Mouse (Mus musculus) stomach, embryonic 14.5 days (tissue): Measurements from ENCODE around the gene Lin37. TPM values are rescaled to one million over a fixed set of nuclear protein-coding genes. Genes with fewer than 3 reads are reported as not detected.

Experiments
- ATAC-seq: fragments of 200-750 bp; cut with Nextera tagmentation; 2 replicates; pipeline ENCODE4 v1.8.0; 2017; ENCODE audit warnings: low read depth, moderate TSS enrichment; ENCODE audit not compliant: insufficient number of reproducible peaks, insufficient read depth, low FRiP score
- H3K27ac ChIP-seq: fragments of 300-500 bp; sonication (generic); 2 replicates; pipeline ENCODE4 v1.5.1; 2014; ENCODE audit warnings: mild to moderate bottlenecking, low read length, moderate library complexity, mixed read lengths
- H3K27me3 ChIP-seq: fragments of 300-500 bp; sonication (generic); 2 replicates; pipeline ENCODE4 v1.6.1; 2014; ENCODE audit warnings: low read length, control low read depth, mixed read lengths; ENCODE audit not compliant: control insufficient read depth, insufficient read depth
- H3K36me3 ChIP-seq: fragments of 300-500 bp; sonication (generic); 2 replicates; pipeline ENCODE4 v1.6.1; 2014; ENCODE audit warnings: mild to moderate bottlenecking, control low read depth, low read length, moderate library complexity, mixed read lengths; ENCODE audit not compliant: control insufficient read depth, insufficient read depth
- H3K4me1 ChIP-seq: fragments of 300-500 bp; sonication (generic); 2 replicates; pipeline ENCODE4 v1.6.1; 2014; ENCODE audit warnings: low read length, control low read depth, mixed read lengths; ENCODE audit not compliant: control insufficient read depth, insufficient read depth
- H3K4me2 ChIP-seq: fragments of 300-500 bp; sonication (generic); replicated peaks from 2 replicates; pipeline ENCODE4 v1.6.1; 2014; ENCODE audit warnings: low read depth, low read length, control low read depth
- H3K4me3 ChIP-seq: fragments of 300-500 bp; sonication (generic); 2 replicates; pipeline ENCODE4 v1.5.1; 2014; ENCODE audit warnings: low read depth, low read length, control low read depth
- H3K9ac ChIP-seq: fragments of 300-500 bp; sonication (generic); replicated peaks from 2 replicates; pipeline ENCODE4 v1.6.1; 2014; ENCODE audit warnings: low read depth, mild to moderate bottlenecking, control low read depth, low read length, moderate library complexity, mixed read lengths
- H3K9me3 ChIP-seq: fragments of 300-500 bp; sonication (generic); 2 replicates; pipeline ENCODE4 v1.6.1; 2016; ENCODE audit warnings: low read depth, low read length, control low read depth; ENCODE audit not compliant: control insufficient read depth
- WGBS: fragments of 180-500 bp; shearing (Covaris S2); extraction: QIAGEN DNeasy Blood & Tissue Kit; methylation state at CpG from one replicate; pipeline ENCODE4 v1.1.7; 2014; 5-methylcytosine and 5-hydroxymethylcytosine counted together
- polyA plus RNA-seq: library from polyadenylated mRNA; unstranded; fragments of >200 nt; fragmentation: Nextera tagmentation; extraction: Ambion mirVana; gene quantifications from 2 replicates; pipeline ENCODE4 v1.2.1, GENCODE M21; 2014

Gene Lin37
- polyA plus RNA-seq, 1 experiment from 2014 or later: 40.8 TPM

DNA sequence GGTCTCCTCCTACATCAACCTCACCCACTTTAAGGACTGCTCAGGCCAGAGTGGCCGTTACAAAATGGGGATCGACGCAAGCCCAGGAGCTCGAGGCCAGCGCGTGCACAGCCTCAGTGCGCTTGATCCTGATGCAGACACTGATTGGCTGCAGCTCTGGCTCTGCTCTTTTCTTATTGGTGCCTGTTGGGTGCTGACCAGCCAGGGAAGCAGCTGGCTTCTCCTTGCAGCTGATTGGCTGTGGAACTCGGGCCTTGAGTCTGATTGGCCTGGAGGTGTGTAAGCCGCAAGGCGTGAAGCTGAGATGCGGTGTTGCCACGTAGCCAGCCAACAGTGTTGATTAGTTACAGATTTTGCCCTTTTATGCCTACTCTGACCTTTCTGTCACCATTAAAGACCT lies 39.1 kb upstream of the Lin37 start, which contains the start of gene Zbtb32:
Zbtb32 (minus strand) TSS at position 124 of the 400 bp plus-strand sequence.
- Histone ChIP-seq H3K9me3 (no peaks in the 10 kb centered on the region), H3K27me3 (no peaks in the 10 kb centered on the region), H3K27ac (peak within 1 kb of the TSS; percentile 46; the same call in 1 of the 2 replicates), H3K36me3 (no peaks in the 10 kb centered on the region), H3K4me1 (peaks cover 3% of the 10 kb centered on the region; the same call in 1 of the 2 replicates), H3K4me3 (no peak within 1 kb of the TSS), H3K9ac (no peak within 1 kb of the TSS), H3K4me2 (no peak within 1 kb of the TSS)
- ATAC-seq: no peak
- WGBS: 92% methylated on average over 12 of the region's 12 CpGs

DNA sequence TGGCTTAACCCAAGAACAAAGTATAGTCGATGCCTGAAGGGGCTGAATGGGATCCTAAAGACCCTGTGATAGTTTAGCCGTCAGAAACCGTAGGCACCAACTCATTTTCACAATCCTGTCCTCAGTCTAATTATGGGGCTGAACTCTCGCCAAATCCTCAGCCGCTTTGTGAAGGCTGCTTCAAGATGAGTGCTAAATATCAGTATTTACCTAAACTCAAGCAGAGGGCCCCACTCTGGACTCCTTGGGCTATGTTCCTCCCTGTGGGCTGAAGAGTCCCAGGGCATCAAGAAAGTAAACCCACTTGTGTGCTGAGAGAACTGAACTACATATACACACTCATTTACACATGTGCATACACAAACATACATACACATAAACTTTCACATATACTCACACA lies 37.2 kb upstream of the Lin37 start:
- ATAC-seq: no peak
- H3K4me1 ChIP-seq: peaks cover 3% of the 10 kb centered on the region; the same call in 1 of the 2 replicates
- no peak overlapping the region for H3K4me2 ChIP-seq
- no peak overlapping the region for H3K27ac ChIP-seq
- no peaks in the 10 kb centered on the region for H3K9me3 ChIP-seq
- H3K27me3 ChIP-seq: no peaks in the 10 kb centered on the region
- H3K36me3 ChIP-seq: no peaks in the 10 kb centered on the region
- H3K9ac ChIP-seq: no peak overlapping the region
- H3K4me3 ChIP-seq: no peak overlapping the region
- WGBS: 64% methylated on average over 5 of the region's 5 CpGs

DNA sequence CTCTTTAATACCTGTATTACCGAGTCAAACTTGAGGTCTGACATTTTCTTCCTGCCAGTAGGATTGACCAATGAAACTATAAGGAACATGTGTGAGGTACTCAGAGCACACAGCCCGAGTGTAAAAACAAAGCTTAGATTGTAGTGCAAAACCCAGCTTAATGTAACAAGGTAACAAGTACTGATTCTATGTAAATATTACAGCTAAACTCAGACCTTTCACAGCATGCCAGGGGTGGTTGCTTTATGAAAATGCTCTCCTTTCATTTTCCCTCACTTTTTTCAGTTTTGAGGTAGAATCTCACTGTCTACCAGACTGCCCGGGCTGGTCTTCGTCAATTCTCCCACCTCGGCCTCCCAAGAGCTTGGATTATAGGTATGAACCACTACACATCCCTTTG lies 36.5 kb upstream of the Lin37 start:
- 77% methylated on average over 5 of the region's 5 CpGs for WGBS
- Histone ChIP-seq H3K9ac (no peak overlapping the region), H3K9me3 (no peaks in the 10 kb centered on the region), H3K4me3 (no peak overlapping the region), H3K27me3 (no peaks in the 10 kb centered on the region), H3K4me2 (no peak overlapping the region), H3K27ac (no peak overlapping the region), H3K4me1 (peaks cover 3% of the 10 kb centered on the region; the same call in 1 of the 2 replicates), H3K36me3 (no peaks in the 10 kb centered on the region)
- ATAC-seq: no peak

DNA sequence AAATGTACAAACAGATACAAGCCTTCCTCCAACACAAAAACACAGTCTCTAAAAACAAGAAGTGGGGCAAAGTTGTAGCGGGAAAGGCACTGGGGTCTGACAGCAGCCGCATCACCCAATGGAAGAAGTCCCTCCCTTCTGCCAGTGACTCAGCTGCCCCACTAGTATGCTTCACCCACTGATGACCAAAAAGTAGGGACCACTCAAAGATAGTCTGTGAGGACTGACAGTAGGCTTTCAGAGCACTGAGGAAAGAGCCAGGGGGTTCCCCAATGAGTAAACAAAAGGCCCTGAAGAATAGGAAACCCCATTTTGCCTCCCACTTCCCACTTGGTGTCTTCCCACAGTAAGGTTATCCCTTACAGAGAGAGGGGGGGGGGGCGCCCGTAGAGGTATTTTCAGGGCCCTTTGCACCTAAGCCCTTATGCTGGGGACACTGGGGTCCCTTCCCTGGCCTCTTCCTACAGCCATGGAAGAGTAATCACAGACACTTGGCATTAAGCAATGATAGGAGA lies 34.9 kb upstream of the Lin37 start:
- peaks cover 5% of the 10 kb centered on the region; the same call in 1 of the 2 replicates for H3K4me1 ChIP-seq
- H3K4me2 ChIP-seq: no peak overlapping the region
- no peaks in the 10 kb centered on the region for H3K9me3 ChIP-seq
- H3K9ac ChIP-seq: no peak overlapping the region
- H3K36me3 ChIP-seq: no peaks in the 10 kb centered on the region
- no peak overlapping the region for H3K27ac ChIP-seq
- no peaks in the 10 kb centered on the region for H3K27me3 ChIP-seq
- 68% methylated on average over 4 of the region's 4 CpGs for WGBS
- ATAC-seq: no peak
- H3K4me3 ChIP-seq: no peak overlapping the region

DNA sequence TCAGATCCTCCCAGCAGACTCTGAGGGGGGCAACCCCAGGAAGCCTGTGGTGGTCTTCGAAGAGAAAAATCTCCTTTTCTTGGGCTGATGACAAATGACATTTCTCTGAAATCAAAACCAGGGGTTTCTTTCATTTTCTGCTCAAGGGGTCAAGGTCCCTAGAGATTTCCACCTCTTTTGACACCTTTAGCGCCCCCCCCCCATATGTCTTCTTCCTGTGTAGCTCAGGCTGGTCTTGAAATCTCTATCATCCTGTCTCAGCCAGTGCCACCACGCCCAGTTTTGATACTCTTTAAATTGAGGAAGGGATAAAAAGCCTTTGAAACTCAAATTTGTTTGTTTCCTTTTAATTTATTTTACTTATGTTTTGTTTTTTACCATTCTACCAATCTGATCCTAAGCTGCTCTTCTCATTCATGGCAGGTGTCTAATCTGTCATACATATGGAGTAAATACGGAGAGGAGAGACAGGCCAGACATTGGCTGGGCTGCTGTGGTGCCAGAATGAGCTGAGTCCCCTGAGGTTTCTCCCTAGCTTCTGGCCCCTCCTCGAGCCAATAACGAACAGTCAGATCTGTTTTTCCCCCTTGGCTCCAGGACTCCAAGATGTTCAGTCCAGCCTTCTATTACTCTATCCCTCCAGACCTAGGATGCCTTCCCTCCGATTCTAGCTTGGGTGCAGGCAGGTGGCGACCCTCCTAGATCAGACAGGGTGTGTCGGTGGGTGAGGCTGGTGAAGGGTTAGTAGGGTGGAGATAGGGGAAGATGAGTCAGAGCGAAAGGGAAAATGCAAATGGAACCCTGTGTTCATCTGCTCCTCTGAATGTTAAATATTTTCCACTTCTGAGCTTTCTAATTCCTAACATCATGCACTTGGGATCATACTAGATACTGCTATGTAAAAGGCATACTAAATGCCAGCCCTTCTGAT lies 34.2 kb upstream of the Lin37 start:
- Histone ChIP-seq H3K4me1 (peaks cover 5% of the 10 kb centered on the region; the same call in 1 of the 2 replicates), H3K27ac (no peak overlapping the region), H3K4me2 (no peak overlapping the region), H3K4me3 (no peak overlapping the region), H3K27me3 (no peaks in the 10 kb centered on the region), H3K9ac (no peak overlapping the region), H3K9me3 (no peaks in the 10 kb centered on the region), H3K36me3 (no peaks in the 10 kb centered on the region)
- 76% methylated on average over 10 of the region's 10 CpGs for WGBS
- no peak for ATAC-seq

DNA sequence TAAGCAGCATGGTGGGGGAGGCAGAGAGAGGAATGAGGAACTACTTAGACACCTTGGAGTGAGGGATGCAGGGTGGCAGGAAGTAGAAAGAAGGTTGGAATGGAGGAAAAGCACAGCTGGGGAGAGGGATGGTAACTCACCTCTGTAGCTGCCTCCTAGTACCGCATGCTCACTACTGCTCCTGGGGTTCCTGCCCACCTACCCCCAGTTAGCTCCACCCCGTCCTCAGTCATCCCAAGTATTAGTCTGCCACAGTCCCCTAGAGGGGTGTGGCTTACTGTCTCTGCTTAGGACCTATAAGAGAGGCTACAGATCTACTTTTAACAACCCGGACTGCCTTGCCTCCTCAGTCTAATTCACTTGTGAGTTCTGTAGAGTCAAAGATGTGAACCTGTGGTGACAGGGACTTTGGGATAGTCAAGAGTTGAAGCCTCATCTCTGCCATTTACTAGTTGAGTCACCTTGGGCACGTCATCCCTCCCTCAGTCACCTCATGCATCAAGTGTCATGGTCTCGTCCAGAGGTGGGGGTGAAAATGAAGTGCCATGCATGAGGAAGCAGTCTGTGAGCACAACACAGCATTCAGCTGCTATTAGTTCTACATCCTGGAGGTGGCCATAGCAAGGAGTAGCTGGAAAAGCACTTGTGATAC lies 33.3 kb upstream of the Lin37 start:
- Histone ChIP-seq H3K4me3 (no peak overlapping the region), H3K36me3 (no peaks in the 10 kb centered on the region), H3K9ac (no peak overlapping the region), H3K27ac (no peak overlapping the region), H3K4me2 (no peak overlapping the region), H3K27me3 (no peaks in the 10 kb centered on the region), H3K9me3 (no peaks in the 10 kb centered on the region), H3K4me1 (peaks cover 5% of the 10 kb centered on the region; the same call in 1 of the 2 replicates)
- 45% methylated on average over 5 of the region's 5 CpGs for WGBS
- no peak for ATAC-seq

DNA sequence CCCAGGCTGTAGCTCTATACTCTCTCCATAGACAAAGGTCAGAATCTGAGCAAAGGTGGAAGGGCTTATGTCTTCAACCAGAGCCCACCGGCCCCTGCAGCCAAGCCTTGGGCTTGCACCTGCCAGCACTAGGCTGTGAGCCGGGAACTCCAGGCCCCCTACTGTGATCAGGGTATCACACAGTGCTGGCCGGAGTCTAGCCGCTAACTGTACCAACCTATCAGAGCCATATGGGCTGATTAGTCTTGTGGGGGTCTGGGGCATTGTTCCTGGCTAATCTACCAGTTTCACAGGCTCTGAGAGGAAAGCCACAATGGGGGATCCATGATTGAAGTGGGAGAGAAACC lies 31.9 kb upstream of the Lin37 start:
- Histone ChIP-seq H3K4me2 (no peak overlapping the region), H3K4me1 (peaks cover 15% of the 10 kb centered on the region; the same call in 1 of the 2 replicates), H3K9me3 (no peaks in the 10 kb centered on the region), H3K9ac (no peak overlapping the region), H3K27ac (no peak overlapping the region), H3K36me3 (peaks cover 1% of the 10 kb centered on the region; the same call in 1 of the 2 replicates), H3K27me3 (no peaks in the 10 kb centered on the region), H3K4me3 (no peak overlapping the region)
- 68% methylated on average over 4 of the region's 4 CpGs for WGBS
- ATAC-seq: no peak

DNA sequence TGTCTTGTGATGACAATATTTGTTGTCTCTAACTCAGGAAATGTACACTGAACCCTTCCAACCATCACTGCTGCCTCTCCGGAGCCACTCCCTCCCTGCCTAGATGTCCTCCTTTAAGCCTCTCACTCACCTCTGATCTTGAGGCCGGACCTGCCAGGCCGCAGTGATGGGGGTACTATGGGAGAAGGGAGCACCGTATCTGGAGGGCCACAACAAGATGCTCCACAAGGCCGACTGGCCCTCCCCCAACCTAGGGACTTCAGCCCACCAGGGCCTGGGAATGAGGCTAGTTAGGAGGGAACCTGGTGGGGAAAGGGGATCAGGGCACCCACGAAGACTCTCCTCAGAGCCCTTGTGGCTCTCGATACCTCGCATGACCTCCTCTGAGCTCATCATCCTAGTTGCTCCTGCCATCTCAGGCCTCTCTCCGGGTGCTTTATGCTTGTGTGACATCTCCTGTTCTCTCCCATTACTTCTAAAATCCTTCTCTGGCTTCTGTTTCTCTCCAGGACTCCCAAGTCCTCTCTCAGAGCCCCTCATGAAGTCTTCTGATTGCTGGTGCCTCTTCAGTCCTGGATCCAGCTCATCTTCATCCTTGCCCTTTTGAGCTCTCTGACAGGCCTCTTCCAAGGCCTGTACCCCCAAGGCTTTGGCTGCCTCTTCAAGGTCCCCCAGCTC lies 31.4 kb upstream of the Lin37 start:
- ATAC-seq: no peak
- Histone ChIP-seq H3K4me1 (peaks cover 17% of the 10 kb centered on the region; the same call in 1 of the 2 replicates), H3K4me3 (no peak overlapping the region), H3K9me3 (no peaks in the 10 kb centered on the region), H3K27me3 (no peaks in the 10 kb centered on the region), H3K36me3 (peaks cover 6% of the 10 kb centered on the region), H3K4me2 (no peak overlapping the region), H3K27ac (no peak overlapping the region), H3K9ac (no peak overlapping the region)
- 84% methylated on average over 9 of the region's 9 CpGs for WGBS
